Mouse (Mus musculus) liver, adult (tissue): ENCODE data around the gene Tmco1.

Experiments used
- GATA4 ChIP-seq: IDR thresholded peaks from 2 replicates; pipeline ENCODE4 v1.6.1; 2014; ENCODE audit warnings: mild to moderate bottlenecking, low read length; ENCODE audit not compliant: insufficient replicate concordance

Gene Tmco1

DNA sequence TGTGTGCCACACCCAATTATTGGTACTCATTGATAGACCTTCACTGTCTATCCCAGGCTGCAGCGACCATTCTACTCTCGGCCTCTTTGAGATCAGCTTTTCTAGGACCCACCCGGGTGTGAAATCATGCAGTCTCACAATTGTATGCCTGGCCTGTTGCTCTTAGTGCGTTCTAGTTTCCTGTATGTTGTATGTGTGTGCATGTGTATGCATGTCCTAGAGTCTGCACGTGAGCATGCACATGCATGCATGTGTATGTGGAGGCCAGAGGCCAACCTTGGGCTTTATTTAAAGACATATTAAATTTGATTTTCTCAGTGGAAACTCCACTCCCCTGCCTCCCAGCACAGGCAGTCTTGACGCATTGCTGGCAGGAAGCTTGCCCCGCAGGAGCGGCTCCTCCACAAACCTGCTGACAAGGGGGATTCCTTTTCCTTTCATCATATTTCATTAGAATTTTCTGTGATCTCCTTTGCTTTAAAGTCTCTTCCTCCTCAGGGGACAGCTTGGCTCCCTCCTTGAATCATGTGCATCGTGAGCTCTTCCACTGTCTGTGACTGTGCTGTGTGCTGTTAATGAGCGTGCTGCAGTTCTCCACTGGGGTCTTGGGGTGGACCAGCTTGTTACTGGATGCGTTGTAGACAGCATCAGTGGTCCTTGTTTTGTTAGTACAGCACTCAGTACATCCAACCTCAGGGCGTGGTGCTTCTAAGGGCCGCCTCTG lies 12.3 kb upstream of the Tmco1 start:
- no peak for TF ChIP-seq GATA4

DNA sequence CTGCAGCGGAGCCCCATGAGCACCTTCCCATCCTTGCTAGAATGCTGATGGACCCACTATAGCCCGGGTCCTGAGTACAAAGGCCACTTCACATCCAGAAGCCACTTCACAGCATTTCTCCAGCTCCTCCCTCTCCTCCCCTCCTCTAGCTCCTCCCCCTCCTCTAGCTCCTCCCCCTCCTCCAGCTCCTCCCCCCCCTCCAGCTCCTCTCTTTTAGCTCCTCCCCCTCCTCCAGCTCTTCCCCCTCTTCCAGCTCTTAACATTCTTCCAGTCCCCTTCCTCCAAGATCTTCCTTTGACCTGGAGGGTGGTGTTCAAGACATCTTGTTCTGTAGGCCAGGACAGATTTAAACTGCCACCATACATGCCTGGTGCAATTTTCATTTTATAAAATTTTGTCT lies 8.1 kb upstream of the Tmco1 start:
- TF ChIP-seq GATA4 = no peak

- no peak for TF ChIP-seq GATA4
These were observed 2.6 kb upstream of the Tmco1 start for GRCm38 (mm10) chr1:167305501-167306137.

GRCm38 (mm10) chr1:167306451-167307240 lies 1.5 kb upstream of the Tmco1 start:
- TF ChIP-seq GATA4 = no peak

GRCm38 (mm10) chr1:167307674-167308073 lies 504 bp upstream of the Tmco1 start:
- no peak for TF ChIP-seq GATA4

- no peak for TF ChIP-seq GATA4
These were observed 4.2 kb downstream of the Tmco1 start for GRCm38 (mm10) chr1:167312367-167312766.

DNA sequence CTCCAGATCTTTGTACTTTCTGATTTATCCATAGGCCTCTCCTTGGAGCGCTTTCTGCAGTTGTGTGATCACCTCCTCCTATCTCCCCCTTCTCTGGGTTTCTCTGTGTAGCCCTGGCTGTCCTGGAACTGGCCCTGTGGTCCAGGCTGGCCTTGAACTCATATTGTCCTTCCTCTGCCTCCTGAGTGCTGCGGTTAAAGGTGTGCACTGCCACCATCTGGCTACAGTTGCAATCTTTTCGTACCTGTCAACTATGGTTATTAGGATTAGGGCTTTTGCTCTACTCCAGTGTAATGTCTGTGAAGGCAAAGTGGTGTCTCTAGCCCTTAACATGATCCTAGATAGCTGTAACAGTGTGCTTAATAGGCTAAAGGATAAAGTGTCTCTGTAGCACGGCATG lies 5.0 kb downstream of the Tmco1 start:
- no peak for TF ChIP-seq GATA4

GRCm38 (mm10) chr1:167321691-167322090 lies 13.5 kb downstream of the Tmco1 start:
- TF ChIP-seq GATA4 = no peak

- no peak for TF ChIP-seq GATA4
These were observed 20.6 kb downstream of the Tmco1 start for GRCm38 (mm10) chr1:167328776-167329175.

GRCm38 (mm10) chr1:167331106-167331505 lies 22.9 kb downstream of the Tmco1 start:
- no peak for TF ChIP-seq GATA4

GRCm38 (mm10) chr1:167336398-167336797 lies 28.2 kb downstream of the Tmco1 start:
- no peak for TF ChIP-seq GATA4

DNA sequence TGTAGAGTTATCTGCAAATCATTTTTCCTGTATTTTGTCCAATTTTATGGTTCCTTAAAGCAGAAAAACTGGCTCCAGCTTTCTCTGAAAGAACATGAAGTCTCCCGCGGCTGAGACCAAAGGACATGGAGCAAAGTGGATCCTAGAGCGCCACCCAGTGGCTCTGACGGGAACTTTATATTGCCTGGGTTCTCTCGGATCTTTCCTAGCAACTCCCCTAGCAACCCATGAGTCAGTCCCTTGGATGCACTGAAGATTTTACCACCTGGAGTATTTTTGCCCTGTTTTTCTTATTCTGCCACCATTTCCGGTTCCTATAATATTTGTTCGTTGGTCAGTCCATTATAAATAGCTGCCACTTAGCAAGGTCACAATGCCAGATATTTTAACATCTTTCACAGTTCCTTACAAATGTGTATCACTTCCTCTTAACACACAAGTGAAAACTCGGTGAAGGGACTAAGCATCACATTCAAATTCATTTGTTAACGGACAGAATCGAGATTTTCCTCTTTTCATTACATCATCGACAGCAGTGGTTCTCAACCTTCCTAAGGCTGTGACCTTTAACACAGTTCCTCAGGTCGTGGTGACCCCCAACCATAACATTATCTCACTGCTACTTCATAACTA lies 29.4 kb downstream of the Tmco1 start:
- TF ChIP-seq GATA4 = no peak

- no peak for TF ChIP-seq GATA4
These were observed 31.1 kb downstream of the Tmco1 start for GRCm38 (mm10) chr1:167339177-167339781.

GRCm38 (mm10) chr1:167340111-167340787 lies 32.1 kb downstream of the Tmco1 start:
- TF ChIP-seq GATA4 = no peak
